Mouse (Mus musculus): ENCODE measurements around the gene Slc35e3.
"Not testable (repeated sequence)": the region's sequence is repeated elsewhere in the genome, so short reads cannot be mapped to it uniquely, and the experiment has no call there.

The Slc35e3 gene

DNA sequence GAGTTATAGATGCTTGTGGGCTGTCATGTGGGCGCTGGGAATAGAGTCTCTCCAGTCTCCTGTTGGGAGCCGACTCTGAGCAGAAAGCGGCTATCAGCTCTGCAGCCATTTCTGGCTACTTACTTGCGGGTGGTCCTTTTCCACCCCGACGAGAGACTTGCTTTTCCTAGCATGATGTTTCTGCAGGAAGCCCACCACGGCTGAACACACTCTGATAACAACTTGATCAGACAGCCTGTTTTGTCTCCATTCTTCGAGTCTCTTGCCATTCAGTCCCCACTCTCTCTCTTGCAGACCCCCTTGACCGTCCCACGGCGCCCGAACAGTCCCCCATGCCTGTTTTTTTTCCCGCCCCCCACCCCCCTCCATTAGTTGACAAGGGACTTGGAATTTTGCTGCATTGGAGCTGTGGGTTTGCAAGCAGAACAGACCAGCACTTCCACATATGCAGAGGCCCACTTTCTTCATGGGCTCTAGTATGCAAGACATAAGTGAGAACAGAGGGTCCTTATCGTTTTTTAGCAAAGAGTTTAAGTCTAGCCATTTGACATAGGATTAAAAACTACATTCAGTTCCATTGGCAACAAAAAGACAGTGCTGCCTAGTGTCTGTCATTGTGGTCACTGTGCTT lies 13.1 kb downstream of the Slc35e3 start:
- no peak for DNase-seq (ENCODE audit: low read depth, low spot score)

DNA sequence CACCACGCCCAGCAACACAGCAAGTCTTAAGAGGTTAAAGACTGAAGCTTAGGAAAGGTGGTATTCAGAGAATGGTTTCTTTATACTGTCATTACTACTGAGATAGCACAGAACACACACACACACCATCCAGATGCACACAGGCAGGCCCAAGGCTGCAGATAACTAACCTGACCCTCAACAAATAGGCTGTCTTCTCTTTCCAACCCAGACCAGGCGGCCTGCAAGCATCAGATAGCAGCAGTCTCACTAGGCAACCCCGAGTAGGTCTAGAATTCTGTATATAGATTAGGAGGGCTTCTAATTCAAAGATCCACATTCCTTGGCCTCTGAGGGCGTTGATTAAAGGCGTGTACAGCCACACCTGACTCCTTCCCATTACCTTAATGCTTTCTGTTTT lies 14.0 kb downstream of the Slc35e3 start:
- DNase-seq (ENCODE audit: low read depth, low spot score) = no peak

DNA sequence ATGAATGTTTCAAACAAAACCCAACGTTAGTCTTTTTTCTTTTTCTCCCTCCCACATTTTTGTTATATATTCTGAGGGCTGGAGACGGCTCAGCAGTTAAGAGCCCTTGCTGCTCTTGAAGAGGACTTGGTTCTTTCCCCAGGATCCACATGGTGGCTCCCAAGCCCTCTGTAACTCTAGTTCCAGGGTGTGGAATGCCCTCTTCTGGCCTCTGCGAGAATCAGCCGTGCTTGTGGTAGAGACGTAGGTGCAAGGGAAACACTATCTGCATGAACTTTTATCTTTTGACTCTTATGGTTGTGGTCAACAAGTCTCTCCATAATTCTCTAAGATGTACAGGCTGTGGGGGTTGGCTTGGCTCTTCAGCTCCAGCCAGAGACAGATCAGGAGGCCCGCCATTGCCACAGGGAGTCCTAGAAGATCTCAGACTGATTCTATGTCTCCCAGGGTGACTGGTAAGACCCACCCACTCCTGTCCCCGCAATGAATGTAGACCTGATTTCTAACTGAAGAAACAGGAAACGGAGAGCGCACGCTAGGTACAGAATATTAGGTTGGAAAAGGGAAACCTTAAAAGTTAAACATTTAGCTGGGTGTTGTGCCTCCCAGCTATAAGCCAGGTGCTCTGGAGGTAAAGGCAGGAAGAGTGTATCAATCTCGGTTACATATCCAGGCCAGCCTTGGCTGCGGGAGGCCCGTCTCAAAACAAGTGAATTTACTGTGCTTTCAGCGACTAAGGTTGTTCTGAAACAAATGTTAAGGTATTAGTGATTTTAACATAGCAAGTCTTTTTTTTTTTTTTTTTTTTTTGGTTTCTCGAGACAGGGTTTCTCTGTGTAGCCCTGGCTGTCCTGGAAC lies 14.7 kb downstream of the Slc35e3 start:
- no peak for DNase-seq (ENCODE audit: low read depth, low spot score)

DNA sequence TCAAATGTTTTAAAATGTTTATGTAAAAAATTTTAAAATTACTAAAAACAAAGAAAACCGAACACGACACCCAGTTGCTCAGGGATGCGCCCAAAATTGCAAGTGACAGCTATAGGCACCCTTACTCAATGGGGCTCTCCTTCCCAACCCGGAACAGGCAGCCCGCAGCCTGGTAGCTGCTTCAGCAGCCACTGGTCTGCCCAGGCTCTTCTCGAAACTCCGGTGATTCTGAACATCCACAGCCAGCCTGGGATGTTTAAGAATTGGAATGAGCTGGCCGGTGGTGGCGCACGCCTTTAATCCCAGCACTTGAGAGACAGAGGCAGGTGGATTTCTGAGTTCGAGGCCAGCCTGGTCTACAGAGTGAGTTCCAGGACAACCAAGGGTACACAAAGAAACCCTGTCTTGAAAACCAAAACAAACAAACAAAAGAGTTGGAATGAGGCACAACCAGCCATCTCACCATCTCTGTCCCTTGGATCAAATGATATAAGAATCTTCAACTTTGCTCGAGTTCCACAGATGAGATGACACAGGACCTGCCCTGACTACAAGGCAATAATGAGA lies 15.4 kb downstream of the Slc35e3 start:
- no peak for DNase-seq (ENCODE audit: low read depth, low spot score)

DNA sequence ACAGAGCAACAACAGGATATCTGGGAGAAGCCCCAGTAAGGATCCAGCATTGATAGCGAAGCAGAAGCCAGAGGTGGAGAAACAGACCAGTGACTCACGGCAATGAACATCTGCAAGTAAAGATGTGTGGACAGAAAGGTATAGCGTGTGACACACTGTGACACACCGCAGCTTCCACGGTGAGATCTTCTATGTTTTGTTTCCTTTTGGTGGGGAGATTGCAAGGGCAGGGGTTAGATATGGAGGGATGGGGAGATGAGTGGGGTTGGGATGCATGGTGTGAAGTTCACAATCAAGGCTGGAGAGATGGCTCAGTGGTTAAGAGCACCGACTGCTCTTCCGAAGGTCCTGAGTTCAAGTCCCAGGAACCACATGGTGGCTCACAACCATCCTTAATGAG lies 16.0 kb downstream of the Slc35e3 start:
- no peak for DNase-seq (ENCODE audit: low read depth, low spot score)

DNA sequence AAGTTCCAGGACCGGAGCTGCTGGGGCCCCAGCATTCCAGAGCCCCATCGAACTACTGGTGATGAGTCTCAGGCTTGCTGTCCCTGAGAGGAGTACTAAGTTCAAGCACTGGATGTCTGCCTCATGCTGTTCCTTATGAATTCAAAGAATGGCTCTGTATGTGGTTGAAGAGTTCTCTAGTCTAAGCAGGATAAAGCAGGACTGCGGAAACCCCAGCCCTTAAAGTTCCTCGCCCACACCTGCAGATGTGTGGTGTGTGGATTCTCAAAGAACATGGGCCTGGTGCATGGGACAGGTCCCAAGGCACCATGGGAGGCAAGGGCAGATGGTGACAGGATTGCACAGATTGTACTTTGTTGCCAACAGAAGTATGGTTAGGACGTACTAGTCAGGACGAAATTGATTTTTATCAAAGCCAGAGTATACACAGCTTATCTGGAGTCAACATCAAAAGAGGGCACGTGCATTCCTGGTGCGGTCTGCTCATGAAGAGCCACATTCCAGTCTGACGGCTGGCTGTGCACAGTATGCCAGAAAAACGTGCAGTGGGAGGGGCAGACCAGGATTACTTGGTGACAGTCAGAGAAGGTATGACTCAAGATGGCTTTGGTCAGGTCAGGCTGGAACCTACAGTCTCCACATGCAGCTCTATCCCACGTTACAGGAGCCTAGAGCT lies 16.9 kb downstream of the Slc35e3 start:
- DNase-seq (ENCODE audit: low read depth, low spot score) = no peak

DNA sequence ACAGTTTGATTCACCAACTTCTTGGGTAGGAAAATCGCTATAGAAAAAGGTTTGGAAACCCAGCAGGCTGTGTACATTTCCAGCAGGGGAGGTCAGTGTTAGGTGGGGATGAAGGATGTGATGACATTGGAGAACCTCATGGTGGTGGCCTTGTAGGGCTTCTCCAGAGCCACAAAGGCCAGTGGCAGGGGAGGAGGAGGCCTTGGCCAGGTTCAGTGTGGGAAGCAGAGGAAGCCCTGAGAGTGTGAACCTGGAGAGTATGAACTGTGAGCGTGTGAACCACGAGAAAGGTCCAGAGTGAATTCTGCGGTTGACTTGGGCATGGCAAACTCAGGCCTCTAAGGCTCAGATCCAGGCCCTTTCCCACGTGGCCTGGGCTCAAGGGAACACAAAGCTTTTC lies 17.6 kb downstream of the Slc35e3 start:
- no peak for DNase-seq (ENCODE audit: low read depth, low spot score)

DNA sequence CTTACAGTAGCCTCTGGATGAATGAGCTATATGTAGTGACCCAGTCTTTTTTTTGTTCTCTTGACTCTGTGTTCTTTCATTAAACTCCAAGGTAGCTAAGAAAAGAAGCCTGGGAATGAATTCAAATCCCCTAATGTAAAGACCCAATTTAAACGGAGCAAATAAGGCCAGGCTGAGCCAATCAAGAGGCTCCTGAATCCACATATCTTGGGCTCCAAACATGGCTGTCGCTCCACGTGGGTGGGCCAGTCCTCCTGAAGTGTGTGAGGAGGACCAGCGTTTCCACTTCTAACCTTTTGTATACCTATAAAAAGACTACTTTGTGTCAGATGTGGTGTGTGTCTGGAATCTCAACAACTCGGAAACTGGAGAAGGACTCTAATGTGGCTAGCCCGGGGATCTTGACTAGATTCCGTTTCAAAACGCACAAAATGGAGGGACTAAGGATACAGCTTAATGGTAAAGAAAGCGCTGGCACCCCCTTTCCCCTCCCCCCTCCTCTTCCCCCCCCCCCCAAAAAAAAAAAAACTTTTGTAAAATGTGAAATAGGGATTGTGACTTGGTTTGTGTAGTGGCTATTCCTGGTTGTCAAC lies 18.6 kb downstream of the Slc35e3 start:
- no peak for DNase-seq (ENCODE audit: low read depth, low spot score)

DNA sequence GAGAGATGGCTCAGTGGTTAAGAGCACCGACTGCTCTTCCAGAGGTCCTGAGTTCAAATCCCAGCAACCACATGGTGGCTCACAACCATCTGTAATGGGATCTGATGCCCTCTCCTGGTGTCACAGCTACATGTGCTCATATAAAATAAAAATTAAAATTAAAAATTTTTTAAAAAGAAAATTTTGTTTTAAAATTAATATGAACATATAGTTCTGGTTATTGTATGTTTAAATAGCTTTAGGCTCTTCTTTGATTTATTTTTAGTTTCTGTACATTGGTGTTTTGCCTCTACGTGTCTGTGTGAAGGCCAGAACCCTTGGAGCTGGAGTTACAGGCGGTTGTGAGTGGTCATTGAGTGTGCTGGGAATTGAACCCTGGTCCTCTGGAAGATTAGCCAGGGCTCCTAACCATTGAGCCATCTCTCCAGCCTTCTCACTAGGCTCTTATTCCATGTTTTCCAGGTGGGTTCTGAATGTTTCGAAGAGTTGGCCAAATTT lies 19.2 kb downstream of the Slc35e3 start:
- no peak for DNase-seq (ENCODE audit: low read depth, low spot score)

DNA sequence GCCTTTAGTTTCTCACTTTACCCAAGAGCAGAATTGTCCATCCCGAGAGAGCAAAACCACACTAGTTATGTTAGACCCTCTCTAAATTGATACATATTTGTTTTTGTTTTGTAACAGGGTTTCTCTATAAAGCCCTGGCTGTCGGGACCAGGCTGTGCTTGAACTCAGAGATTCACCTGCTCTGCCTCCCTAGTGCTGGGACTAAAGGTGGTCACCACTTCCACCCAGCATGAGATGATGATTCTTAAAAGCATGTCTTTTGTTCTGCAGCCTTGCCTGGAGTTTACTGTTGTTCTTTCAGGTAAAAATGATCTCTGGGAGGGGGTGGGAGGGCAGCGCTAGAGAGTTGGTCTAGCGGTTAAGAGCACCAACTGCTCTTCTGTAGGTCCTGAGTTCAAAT lies 19.8 kb downstream of the Slc35e3 start:
- no peak for DNase-seq (ENCODE audit: low read depth, low spot score)

DNA sequence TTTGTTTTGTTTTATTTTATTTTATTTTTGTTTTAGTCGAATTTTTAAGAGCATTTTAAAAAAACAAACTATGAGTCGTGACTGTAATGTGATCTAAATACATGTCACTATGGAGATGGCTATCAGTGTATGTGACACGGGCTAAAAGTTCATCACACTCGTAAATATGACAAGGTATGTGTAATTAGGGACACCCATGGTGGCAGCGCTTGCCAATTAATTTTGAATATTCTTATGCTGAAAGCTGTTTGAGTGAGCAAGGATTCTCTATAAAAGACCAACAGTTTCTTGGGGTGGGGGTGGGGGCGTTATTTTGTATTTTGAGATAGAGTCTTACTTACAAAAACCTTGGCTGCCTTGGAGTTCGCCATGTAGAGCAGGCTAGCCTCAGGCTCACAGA lies 20.5 kb downstream of the Slc35e3 start:
- DNase-seq (ENCODE audit: low read depth, low spot score) = no peak

DNA sequence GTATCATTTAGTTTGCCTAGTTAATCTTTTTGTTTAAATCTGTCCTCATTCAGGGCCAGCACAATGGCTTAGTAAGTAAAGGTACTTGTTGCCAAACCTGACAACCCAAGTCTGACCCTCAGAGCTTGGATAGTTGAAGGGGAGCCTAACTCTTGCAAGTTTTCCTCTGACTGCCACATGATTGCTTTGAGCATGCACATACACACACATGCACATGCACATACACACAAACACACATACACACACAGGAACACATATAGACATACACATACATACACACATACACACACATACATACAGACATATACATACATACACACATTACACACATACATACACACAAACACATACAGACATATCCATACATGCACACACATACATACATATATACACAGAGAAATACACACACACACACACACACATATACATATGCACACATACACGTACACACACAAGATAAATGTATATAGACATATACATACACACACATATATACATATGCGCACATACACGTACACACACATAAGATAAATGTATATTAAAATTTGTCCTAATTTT lies 21.3 kb downstream of the Slc35e3 start:
- DNase-seq (ENCODE audit: low read depth, low spot score) = no peak

DNA sequence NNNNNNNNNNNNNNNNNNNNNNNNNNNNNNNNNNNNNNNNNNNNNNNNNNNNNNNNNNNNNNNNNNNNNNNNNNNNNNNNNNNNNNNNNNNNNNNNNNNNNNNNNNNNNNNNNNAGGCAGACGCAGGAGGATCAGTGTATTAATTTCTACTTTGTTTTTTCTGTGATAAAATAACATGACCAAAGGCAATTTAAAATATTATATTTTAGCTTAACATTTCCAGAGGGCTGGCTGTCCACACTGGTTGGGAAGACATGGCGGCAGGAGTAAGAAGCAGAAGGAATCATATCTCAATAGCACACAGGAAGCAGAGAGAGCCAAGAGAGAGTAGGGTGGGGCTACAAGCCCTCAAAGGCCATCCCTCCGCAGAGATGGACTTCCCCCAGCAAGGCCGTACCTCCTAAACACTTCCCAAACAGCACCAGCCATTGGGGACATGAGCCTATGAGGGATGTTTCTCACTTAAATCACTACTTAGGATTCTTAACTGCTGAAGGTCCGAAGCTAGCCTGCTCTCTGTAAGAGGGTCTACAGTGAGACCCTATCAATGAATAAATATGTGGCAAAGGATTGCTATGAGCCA lies 21.9 kb downstream of the Slc35e3 start:
- DNase-seq (ENCODE audit: low read depth, low spot score) = no peak

DNA sequence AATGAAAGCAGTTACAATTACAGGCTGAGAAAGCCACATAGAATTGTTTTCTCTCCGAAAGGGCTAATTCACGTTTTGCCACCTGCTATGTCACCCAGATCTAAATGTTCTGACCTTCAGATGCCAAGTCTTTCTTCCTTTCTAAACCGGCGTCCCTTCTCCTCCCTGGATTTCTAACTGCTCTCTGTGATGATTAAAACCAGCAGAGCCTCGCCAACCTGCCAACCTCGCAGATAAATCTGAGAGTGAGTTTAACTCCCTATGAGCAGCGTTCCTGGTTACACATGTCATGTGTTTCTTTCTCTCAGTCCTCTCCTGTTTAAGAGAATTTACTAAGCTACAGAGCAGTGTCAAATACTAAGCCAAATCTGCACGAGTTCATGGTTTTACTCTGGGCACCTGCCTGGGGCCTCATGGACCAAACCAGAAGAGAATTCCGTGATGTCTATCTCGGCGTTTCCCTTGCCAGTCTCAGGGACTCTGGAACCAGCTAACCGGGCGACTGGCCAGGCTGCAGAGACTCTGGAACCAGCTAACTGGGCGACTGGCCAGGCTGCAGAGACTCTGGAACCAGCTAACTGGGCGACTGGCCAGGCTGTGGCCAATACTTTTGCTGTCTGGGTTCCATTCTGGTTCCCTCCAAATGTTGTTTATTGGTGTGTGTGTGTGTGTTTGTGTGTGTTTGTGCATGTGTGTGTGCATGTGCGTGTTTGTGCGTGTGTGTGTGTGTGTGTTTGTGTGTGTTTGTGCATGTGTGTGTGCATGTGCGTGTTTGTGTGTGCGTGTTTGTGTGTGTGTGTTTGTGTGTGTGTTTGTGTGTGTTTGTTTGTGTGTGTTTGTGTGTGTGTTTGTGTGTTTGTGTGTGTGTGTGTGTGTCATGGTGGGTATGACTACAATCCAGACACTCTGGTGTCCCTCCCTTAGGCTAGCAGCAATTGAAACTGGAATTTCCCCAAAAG lies 27.7 kb downstream of the Slc35e3 start:
- no peak for DNase-seq (ENCODE audit: low read depth, low spot score)

DNA sequence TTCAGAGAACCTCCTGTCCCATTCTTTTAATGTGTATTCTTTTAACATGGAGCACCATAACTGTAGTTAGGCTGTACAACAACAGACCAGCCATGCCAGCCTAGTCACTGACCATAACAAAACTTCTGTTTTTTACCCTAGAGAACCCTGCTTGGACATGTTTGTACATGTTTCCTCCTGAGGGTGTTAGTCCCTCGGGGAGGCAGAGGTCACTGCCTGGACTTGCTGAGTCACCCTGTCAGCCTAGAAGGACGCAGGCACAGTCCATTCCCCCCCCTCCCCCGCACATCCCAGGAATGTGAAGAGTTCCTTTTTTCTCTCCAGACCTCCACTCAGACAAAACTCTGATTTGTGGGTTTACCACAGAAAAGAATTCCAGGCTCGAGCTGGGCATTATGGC lies 28.6 kb downstream of the Slc35e3 start:
- DNase-seq (ENCODE audit: low read depth, low spot score) = no peak

DNA sequence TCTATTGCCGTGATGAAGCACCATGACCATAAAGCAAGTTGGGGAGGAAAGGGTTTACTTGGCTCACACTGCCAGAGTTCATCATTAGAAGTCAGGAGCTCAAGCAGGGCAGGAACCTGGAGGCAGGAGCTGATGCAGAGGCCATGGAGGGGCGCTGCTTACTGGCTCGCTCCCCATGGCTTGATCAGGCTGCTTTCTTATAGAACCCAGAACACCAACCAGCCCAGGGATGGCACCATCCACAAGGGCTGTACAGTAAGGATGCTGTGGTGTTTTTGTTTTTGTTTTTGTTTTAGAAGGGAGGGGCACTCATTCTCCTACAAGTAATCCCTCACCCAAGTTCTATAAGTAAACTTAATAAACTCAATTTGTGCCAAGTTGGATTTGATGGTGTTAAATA lies 29.5 kb downstream of the Slc35e3 start:
- no peak for DNase-seq (ENCODE audit: low read depth, low spot score)

DNA sequence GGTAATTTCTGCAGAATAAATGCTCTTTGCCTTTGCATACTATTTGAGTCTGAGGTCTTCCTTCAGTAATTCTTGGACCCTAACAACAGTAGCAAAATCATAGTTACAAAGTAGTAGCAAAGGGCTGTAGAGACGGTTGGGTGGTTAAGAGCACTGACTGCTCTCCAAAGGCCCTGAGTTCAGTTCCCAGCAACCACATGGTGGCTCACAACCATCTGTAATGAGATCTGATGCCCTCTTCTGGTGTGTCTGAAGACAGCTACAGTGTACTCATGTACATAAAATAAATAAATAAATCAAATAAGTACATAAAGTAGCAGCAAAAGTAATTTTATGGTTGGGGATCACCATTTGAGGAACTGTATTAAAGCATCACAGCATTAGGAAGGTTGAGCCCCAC lies 30.5 kb downstream of the Slc35e3 start:
- not testable (repeated sequence) for DNase-seq (ENCODE audit: low read depth, low spot score)

DNA sequence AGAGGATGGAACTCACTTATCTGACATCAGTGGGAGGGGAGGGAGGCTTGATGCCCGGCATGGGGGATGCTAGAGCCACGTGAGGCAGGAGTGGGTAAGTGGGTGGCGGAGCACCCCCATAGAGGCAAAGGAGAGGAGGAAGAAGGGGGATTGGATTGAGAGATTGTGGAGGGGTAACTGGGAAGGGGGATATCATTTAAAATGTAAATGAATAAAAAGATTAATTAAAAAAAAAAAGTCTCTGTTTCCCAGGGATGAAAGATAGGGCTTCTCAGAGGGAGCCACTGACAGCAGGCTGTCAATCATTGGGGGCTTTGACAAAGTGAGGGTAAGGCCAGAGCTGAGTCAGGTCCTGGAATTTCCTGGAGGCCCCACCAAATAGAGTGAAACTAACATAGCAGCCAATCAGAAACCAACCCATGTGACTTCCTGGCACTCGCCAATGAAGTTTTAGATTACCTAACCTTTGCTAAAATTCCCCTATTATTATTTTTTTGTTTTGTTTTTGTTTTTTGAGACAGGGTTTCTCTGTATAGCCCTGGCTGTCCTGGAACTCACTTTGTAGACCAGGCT lies 31.2 kb downstream of the Slc35e3 start:
- no peak for DNase-seq (ENCODE audit: low read depth, low spot score)

DNA sequence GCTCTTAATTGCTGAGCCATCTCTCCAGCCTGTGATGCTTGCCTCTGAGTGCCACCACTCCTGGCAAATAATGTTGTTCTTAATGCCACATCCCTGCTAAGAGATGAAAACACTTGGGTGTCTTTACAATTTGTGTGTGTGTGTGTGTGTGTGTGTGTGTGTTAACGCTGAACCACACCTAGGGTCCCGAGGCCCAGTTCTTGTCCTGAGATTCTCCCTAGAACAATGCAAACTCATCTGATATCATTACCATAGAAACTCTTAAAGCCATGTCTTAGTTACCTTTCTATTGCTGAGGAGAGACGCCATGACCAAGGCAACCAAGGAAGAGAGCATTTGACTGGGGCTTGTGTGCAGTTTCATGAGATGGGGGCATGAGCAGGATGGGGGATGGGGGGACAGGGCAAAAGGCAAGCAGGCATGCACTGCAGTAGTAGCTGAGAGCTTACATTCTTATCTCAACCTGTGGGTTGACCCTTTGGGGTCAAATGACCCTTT lies 32.1 kb downstream of the Slc35e3 start:
- no peak for DNase-seq (ENCODE audit: low read depth, low spot score)
